Mouse (Mus musculus): ENCODE results near the gene Rpl7l1.

- TF ChIP-seq CTCF (IDR thresholded peaks at IDR 0.05; ENCODE audit: borderline replicate concordance, insufficient read depth, low read length) (no peak), POLR2A (IDR thresholded peaks at IDR 0.05; ENCODE audit: low read depth, low read length) (no peak)
These were observed 56.5 kb downstream of the Rpl7l1 start for GRCm38 (mm10) chr17:46725731-46726645.
